Mouse (Mus musculus): Measurements from ENCODE around the gene Dbndd2.

- TF ChIP-seq HCFC1 (IDR thresholded peaks at IDR 0.05; ENCODE audit: borderline replicate concordance, insufficient read depth, low read length) (no peak), ZNF384 (IDR thresholded peaks at IDR 0.05; ENCODE audit: low read depth, low read length) (no peak)
Measured at GRCm38 (mm10) chr2:164517485-164518221, 31.7 kb downstream of the Dbndd2 start.
